Mouse (Mus musculus): Measurements from ENCODE around the gene Cemip.

GRCm38 (mm10) chr7:83989294-83989693, 97.0 kb downstream of the Cemip start:
- TF ChIP-seq POLR2A (IDR thresholded peaks at IDR 0.05; ENCODE audit: insufficient read length, low read depth) (no peak), POLR2AphosphoS2 (IDR thresholded peaks at IDR 0.05; ENCODE audit: insufficient read length, low read depth) (no peak), MAX (IDR thresholded peaks at IDR 0.05; ENCODE audit: low read depth) (no peak), SRF (IDR thresholded peaks at IDR 0.05; ENCODE audit: control insufficient read depth, insufficient read length, low read depth) (no peak), E2F4 (IDR thresholded peaks at IDR 0.05; ENCODE audit: insufficient read depth) (no peak), CEBPB (IDR thresholded peaks at IDR 0.05; ENCODE audit: insufficient read depth, poor library complexity, severe bottlenecking) (no peak), MYOG (IDR thresholded peaks at IDR 0.05; ENCODE audit: control insufficient read depth in 1 of 3, insufficient read depth in 1 of 3, insufficient read length in 2 of 3, low read depth in 2 of 3) (no peak), REST (IDR thresholded peaks at IDR 0.05; ENCODE audit: insufficient read depth, insufficient read length) (no peak)
